Mouse (Mus musculus): Measurements from ENCODE around the gene Gfod1.

Gene Gfod1

GRCm38 (mm10) chr13:43157370-43157769 is 146.6 kb downstream of the Gfod1 start:
- DNase-seq (ENCODE audit: low spot score) = no peak

DNA sequence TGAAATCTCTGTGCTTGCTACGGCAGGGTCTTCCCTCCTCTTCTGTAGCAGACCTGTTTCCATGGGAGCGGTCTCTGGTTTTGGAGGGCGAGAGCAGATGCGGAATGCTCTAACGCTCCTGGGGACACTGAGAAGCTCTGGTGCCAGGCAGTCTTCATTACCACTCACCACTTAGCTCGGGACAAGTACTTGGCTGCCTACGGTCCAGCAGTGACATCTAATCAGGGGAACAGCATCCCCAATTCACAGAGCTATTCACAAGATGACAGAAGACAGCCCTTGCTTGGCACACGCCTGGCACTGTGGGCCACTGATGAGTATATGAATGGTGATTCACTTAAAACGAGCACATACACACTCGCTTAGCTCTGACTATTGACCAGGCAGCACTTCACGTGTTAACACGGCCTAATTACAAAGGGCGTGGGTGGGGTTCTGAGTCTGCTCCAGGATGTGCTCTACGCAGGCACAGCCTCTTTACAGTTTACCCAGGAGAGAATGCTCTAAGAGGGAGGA is 151.9 kb downstream of the Gfod1 start:
- DNase-seq (ENCODE audit: low spot score) = no peak

DNA sequence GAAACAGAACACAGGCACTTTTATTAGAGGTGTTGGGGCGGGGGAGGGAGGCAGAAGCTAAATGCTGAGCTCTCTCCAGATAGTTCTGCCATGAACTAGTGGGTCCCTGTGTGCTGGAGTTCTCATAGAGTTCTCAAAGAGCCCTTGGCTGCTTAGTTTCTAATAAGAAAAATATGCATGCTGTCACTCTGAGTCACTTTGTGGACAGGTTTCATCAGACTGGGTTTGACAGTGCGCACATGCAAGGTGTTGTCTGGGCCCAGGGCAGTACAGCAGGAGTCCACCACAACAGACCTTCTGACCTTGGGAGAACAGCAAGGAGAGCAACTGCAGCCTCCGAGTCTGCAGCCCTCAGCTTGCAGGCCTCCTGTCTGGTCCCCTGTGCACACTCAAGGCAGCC is 154.3 kb downstream of the Gfod1 start:
- no peak for DNase-seq (ENCODE audit: low spot score)

DNA sequence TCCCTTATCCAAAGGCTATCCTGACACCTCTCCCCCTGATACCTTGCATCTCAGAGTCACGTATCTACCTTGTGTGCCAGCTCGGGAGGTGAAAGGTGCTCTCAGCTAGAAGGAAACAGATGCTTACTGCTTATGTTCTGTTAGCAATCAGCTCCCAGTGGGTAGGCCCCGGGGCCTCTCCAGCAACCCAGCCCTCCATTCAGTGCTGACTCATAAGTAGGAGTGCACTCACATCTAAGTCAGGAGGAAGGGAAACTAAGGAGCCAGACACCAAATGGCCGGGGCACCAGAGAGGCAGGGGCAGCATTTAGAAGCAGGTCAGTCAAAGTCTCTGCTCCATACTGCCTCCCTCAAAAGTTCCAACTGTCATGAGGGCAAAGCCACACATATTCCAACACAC is 155.3 kb downstream of the Gfod1 start:
- DNase-seq (ENCODE audit: low spot score) = no peak

- no peak for DNase-seq (ENCODE audit: low spot score)
Measured at GRCm38 (mm10) chr13:43146515-43147258, 157.3 kb downstream of the Gfod1 start.

Measured in embryo, embryonic 10.5 days (tissue).